Mouse (Mus musculus): ENCODE results near the gene Cep295. TPM values are rescaled to one million over a fixed set of nuclear protein-coding genes. Genes with fewer than 3 reads are reported as not detected.
"Not testable (repeated sequence)": the region's sequence is repeated elsewhere in the genome, so short reads cannot be mapped to it uniquely, and the experiment has no call there.

The Cep295 gene
- polyA plus RNA-seq, 1 experiment from 2014 or later, result 4.6 TPM

DNA sequence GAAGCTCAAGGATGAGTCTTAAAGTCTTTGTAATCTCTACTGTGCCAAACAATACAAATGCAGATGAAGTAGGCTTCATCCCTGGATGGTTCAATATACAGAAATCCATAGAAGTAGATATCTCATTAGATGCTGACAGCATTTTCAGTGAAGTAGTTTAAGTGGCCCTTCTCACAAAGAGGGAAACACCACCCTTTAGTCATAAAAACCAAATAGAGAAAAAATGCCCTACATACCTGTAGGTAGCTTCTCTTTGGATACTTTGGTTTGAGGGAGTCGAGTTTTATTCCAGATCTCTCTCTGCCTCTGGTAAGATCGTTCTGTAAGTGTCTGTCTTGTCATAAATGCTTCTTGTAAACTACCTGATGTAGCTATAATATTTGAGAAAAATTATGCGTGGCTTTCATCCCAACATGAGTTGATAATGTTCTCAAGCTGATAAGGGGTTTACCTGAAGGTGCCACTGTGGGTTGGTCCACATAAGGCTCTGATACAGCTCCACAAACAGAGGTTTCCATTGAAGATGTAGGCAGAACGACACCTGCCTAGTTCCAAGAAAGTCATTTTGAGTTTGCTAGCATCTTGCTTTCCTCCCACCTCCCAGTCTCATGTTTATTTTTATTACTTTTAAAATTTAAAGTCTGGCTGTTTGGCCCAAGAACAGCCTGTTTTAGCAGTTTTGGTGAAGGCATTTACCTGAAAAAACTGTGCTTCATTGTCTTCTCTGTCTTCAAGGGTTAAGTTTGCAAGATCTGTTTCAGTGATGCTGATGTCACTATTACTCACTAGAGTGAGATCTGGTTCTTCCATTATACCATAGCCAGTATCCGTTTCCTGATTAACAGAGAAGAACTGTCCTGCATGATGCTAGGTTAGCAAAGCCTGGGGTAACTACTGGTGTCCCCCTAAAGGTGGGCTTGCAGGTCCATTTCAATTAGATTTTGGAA is 40.1 kb downstream of the Cep295 start:
- H3K9me3 ChIP-seq (ENCODE audit: control insufficient read depth, low read length), result no peaks in the 10 kb centered on the region
- no peak for TF ChIP-seq CTCF (IDR thresholded peaks at IDR 0.05; ENCODE audit: low read depth)
- no peak overlapping the region for H3K4me3 ChIP-seq (ENCODE audit: low read depth, low read length)
- peaks cover 12% of the 10 kb centered on the region for H3K36me3 ChIP-seq (ENCODE audit: control insufficient read depth, insufficient read depth, low read length)
- H3K9ac ChIP-seq (ENCODE audit: low read length), result no peak overlapping the region
- ATAC-seq (ENCODE audit: low FRiP score, low TSS enrichment) (no peak), DNase-seq (ENCODE audit: low spot score) (no peak)
- no peak overlapping the region for H3K27ac ChIP-seq (replicated peaks)
- H3K4me2 ChIP-seq (replicated peaks; ENCODE audit: low read depth), result no peak overlapping the region
- H3K27me3 ChIP-seq (ENCODE audit: control insufficient read depth, insufficient read depth, low read length), result no peaks in the 10 kb centered on the region
- H3K4me1 ChIP-seq (replicated peaks; ENCODE audit: control insufficient read depth, insufficient read depth), result no peaks in the 10 kb centered on the region
- WGBS, result 49% methylated on average over 5 of the region's 5 CpGs

DNA sequence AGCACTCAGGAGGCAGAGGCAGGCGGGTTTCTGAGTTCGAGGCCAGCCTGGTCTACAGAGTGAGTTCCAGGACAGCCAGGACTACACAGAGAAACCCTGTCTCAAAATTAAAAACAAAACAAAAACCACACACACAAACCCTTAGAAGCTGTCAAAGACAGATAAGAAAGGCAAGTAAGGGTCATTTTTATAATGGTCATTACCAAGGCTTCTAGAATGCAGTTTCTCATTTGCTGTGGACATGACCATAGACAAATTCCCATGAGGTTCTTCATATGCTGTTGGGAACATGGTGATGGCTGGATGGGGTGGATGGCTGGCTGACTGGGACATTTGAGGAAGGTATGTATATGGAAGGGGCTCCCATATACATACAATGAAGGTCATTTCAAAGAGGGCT is 41.3 kb downstream of the Cep295 start:
- H3K9me3 ChIP-seq (ENCODE audit: control insufficient read depth, low read length); DNase-seq (ENCODE audit: low spot score); ATAC-seq (ENCODE audit: low FRiP score, low TSS enrichment); H3K27ac ChIP-seq (replicated peaks); H3K4me3 ChIP-seq (ENCODE audit: low read depth, low read length); H3K9ac ChIP-seq (ENCODE audit: low read length); H3K27me3 ChIP-seq (ENCODE audit: control insufficient read depth, insufficient read depth, low read length); H3K4me1 ChIP-seq (replicated peaks; ENCODE audit: control insufficient read depth, insufficient read depth); H3K4me2 ChIP-seq (replicated peaks; ENCODE audit: low read depth): not testable (repeated sequence)
- WGBS, result 100% methylated on average over 1 of the region's 2 CpGs
- H3K36me3 ChIP-seq (ENCODE audit: control insufficient read depth, insufficient read depth, low read length), result peaks cover 16% of the 10 kb centered on the region

DNA sequence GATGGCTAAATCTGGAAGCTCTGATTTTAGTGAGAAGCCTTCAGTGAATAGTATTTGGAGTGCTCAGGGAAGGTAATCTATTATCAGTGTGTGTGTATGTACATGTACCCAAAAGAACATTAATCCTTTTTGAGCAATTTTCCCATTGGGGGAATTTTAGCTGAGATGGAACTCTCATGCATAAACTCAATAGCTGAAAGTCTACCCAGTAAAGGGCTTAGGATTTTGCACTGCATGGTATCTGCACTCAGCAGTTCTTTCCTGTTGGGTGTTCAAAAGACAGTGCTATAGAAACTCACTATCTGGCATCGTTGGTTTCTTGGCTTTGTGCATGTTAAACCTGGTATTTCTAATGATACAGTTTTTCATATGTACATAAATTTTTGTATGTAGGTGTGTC is 43.0 kb downstream of the Cep295 start:
- peaks cover 18% of the 10 kb centered on the region for H3K36me3 ChIP-seq (ENCODE audit: control insufficient read depth, insufficient read depth, low read length)
- H3K27ac ChIP-seq (replicated peaks), result no peak overlapping the region
- ATAC-seq (ENCODE audit: low FRiP score, low TSS enrichment), result no peak
- H3K9ac ChIP-seq (ENCODE audit: low read length), result no peak overlapping the region
- no peak for TF ChIP-seq CTCF (IDR thresholded peaks at IDR 0.05; ENCODE audit: low read depth)
- no peak for TF ChIP-seq EP300 (optimal IDR thresholded peaks at IDR 0.05)
- H3K9me3 ChIP-seq (ENCODE audit: control insufficient read depth, low read length), result no peaks in the 10 kb centered on the region
- H3K4me3 ChIP-seq (ENCODE audit: low read depth, low read length), result no peak overlapping the region
- DNase-seq (ENCODE audit: low spot score), result no peak
- no peaks in the 10 kb centered on the region for H3K4me1 ChIP-seq (replicated peaks; ENCODE audit: control insufficient read depth, insufficient read depth)
- WGBS, result 92% methylated on average over 1 of the region's 1 CpGs
- H3K4me2 ChIP-seq (replicated peaks; ENCODE audit: low read depth), result no peak overlapping the region
- no peaks in the 10 kb centered on the region for H3K27me3 ChIP-seq (ENCODE audit: control insufficient read depth, insufficient read depth, low read length)

DNA sequence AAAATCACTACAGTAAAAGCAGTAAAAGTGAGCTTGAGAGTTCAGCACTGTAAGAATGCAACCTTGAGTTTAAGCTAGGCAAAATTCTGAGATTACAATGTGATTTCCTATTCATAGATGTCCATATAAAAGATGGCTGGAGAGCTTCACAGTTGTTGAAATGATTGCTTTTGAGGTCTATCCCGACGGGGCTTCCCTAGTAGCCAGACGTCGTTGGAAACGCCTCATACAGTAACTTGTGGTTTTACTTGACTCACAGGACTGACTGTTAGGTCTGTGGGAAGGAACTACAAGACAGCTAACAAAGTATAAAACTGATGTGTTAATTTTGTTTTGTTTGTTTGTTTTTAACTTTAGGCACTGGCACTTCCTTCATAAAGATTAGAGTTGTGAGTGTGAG is 44.0 kb downstream of the Cep295 start:
- DNase-seq (ENCODE audit: low spot score) (no peak), ATAC-seq (ENCODE audit: low FRiP score, low TSS enrichment) (no peak)
- no peak overlapping the region for H3K9ac ChIP-seq (ENCODE audit: low read length)
- no peak overlapping the region for H3K4me3 ChIP-seq (ENCODE audit: low read depth, low read length)
- 89% methylated on average over 5 of the region's 5 CpGs for WGBS
- H3K27me3 ChIP-seq (ENCODE audit: control insufficient read depth, insufficient read depth, low read length), result no peaks in the 10 kb centered on the region
- H3K9me3 ChIP-seq (ENCODE audit: control insufficient read depth, low read length), result no peaks in the 10 kb centered on the region
- no peak overlapping the region for H3K27ac ChIP-seq (replicated peaks)
- H3K4me1 ChIP-seq (replicated peaks; ENCODE audit: control insufficient read depth, insufficient read depth), result 0 out of 2 replicates have a peak, but pooled peaks cover 3% of the 10 kb centered on the region
- peaks cover 26% of the 10 kb centered on the region for H3K36me3 ChIP-seq (ENCODE audit: control insufficient read depth, insufficient read depth, low read length)
- H3K4me2 ChIP-seq (replicated peaks; ENCODE audit: low read depth), result no peak overlapping the region
- no peak for TF ChIP-seq CTCF (IDR thresholded peaks at IDR 0.05; ENCODE audit: low read depth)
- TF ChIP-seq EP300 (optimal IDR thresholded peaks at IDR 0.05), result no peak

DNA sequence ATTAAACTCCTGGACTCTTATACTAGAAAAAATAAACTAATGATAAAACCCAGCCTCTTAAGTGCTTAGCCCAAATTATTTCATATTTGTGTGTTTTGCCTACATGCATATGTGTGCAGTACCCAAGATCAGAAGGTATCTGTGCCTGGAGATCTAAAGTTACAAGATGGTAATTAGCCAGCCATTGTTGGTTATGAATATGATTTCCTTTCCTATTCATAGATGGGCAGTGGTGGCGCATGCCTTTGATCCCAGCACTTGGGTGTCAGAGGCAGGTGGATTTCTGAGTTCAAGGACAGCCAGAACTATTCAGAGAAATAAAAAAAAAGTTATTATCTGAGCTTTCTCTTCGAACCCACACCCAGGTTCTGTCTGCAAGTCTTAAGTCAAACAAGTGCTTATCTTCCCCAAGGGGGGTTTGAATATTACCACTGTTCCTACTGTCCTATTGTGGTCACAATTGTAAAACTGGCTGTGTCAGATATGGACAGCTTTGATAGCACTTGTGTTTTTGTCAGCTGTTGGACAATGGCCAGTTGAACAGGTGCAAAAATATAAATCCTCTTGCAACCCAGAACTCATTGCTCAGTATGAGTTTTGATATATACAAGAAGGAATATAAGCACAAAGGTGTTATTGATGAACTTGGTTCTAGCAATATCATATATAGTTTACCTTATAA is 45.4 kb downstream of the Cep295 start:
- ATAC-seq (ENCODE audit: low FRiP score, low TSS enrichment) (no peak), DNase-seq (ENCODE audit: low spot score) (no peak)
- TF ChIP-seq CTCF (IDR thresholded peaks at IDR 0.05; ENCODE audit: low read depth) (no peak), EP300 (optimal IDR thresholded peaks at IDR 0.05) (no peak)
- H3K27me3 ChIP-seq (ENCODE audit: control insufficient read depth, insufficient read depth, low read length), result no peaks in the 10 kb centered on the region
- H3K4me2 ChIP-seq (replicated peaks; ENCODE audit: low read depth), result no peak overlapping the region
- H3K4me1 ChIP-seq (replicated peaks; ENCODE audit: control insufficient read depth, insufficient read depth), result 0 out of 2 replicates have a peak, but pooled peaks cover 3% of the 10 kb centered on the region
- H3K9ac ChIP-seq (ENCODE audit: low read length), result no peak overlapping the region
- no peak overlapping the region for H3K27ac ChIP-seq (replicated peaks)
- H3K4me3 ChIP-seq (ENCODE audit: low read depth, low read length), result no peak overlapping the region
- WGBS, result 91% methylated on average over 2 of the region's 2 CpGs
- H3K9me3 ChIP-seq (ENCODE audit: control insufficient read depth, low read length), result no peaks in the 10 kb centered on the region
- H3K36me3 ChIP-seq (ENCODE audit: control insufficient read depth, insufficient read depth, low read length), result peaks cover 26% of the 10 kb centered on the region

DNA sequence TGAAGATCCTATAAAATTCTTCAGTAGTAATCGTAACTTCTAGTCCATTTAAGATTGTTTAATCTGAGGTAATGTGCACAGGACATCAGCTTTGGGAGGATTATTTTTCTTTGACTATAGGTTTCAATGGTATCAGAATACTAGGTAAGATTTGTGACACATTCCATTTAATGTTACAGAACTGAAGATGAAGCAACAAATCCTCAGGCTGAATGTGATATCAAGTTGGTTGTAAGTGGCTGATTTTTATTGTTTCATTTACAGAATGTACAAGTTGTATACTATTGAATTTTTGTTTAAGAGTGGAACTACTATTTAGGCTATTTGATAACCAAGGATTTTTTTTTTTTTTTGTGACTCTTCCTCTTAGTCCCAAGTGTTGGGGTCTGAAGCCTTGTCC is 47.4 kb downstream of the Cep295 start:
- no peaks in the 10 kb centered on the region for H3K27me3 ChIP-seq (ENCODE audit: control insufficient read depth, insufficient read depth, low read length)
- peaks cover 23% of the 10 kb centered on the region for H3K36me3 ChIP-seq (ENCODE audit: control insufficient read depth, insufficient read depth, low read length)
- H3K9ac ChIP-seq (ENCODE audit: low read length), result no peak overlapping the region
- no peak for DNase-seq (ENCODE audit: low spot score)
- H3K4me1 ChIP-seq (replicated peaks; ENCODE audit: control insufficient read depth, insufficient read depth), result 0 out of 2 replicates have a peak, but pooled peaks cover 3% of the 10 kb centered on the region
- 78% methylated on average over 1 of the region's 1 CpGs for WGBS
- no peak overlapping the region for H3K27ac ChIP-seq (replicated peaks)
- no peak for TF ChIP-seq EP300 (optimal IDR thresholded peaks at IDR 0.05)
- H3K4me2 ChIP-seq (replicated peaks; ENCODE audit: low read depth), result no peak overlapping the region
- no peak overlapping the region for H3K4me3 ChIP-seq (ENCODE audit: low read depth, low read length)
- no peaks in the 10 kb centered on the region for H3K9me3 ChIP-seq (ENCODE audit: control insufficient read depth, low read length)
- ATAC-seq (ENCODE audit: low FRiP score, low TSS enrichment), result no peak

Data from stomach, postnatal 0 days (tissue).